Mouse (Mus musculus): Measurements from ENCODE around the gene Ttc30b.
"Not testable (repeated sequence)": the region's sequence is repeated elsewhere in the genome, so short reads cannot be mapped to it uniquely, and the experiment has no call there.

DNA sequence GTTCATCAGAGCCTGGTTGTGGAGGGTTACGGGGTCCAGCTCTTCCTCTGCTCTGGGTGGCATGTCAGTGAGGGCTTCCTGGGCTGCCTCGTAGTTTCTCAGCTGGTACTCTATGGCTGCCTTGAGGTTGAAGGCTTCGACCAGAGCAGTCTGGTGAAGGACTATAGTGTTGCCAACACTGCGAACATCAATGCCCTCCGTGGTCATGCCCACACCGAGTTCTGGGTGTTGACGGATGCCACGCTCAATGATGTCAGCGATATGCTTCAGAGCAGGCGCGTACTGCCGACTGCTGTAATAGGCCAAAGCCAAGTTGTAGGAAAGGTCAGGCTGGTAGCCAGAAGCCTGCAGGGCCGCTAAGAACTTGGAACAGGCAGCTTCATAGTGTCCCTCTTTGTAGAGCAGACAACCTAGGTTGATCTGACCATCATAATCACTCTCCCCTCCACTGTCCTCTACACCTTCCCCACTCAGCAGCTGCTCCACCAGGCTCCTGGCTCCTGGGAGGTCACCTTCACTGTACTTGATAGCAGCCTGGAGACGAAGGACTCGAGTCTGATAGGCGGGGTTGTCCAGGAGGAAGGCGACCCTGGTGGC lies 767 bp downstream of the Ttc30b start:
- TF ChIP-seq CTCF (IDR thresholded peaks at IDR 0.05; ENCODE audit: extremely low read depth, insufficient read length, insufficient replicate concordance, low read depth, low read length); POLR2A (IDR thresholded peaks at IDR 0.05; ENCODE audit: low read depth, low read length): not testable (repeated sequence)
